Mouse (Mus musculus) splenic B cell, adult 2 months (primary cell): ENCODE measurements around the gene Mcf2l.

Source experiments
- DNase-seq: peaks from one replicate; pipeline ENCODE4 v3.0.0-alpha.2; 2011; ENCODE audit warnings: low read depth, low spot score
- H3K27me3 ChIP-seq: 2 replicates; pipeline ENCODE4 v1.6.1; 2012; ENCODE audit warnings: mild to moderate bottlenecking, low read length, moderate library complexity, mixed read lengths; ENCODE audit not compliant: control insufficient read depth, poor library complexity, insufficient read depth, severe bottlenecking
- H3K36me3 ChIP-seq: 2 replicates; pipeline ENCODE4 v1.6.1; 2012; ENCODE audit warnings: mild to moderate bottlenecking, low read length, moderate library complexity, mixed read lengths; ENCODE audit not compliant: control insufficient read depth, poor library complexity, insufficient read depth, severe bottlenecking

Gene Mcf2l

DNA sequence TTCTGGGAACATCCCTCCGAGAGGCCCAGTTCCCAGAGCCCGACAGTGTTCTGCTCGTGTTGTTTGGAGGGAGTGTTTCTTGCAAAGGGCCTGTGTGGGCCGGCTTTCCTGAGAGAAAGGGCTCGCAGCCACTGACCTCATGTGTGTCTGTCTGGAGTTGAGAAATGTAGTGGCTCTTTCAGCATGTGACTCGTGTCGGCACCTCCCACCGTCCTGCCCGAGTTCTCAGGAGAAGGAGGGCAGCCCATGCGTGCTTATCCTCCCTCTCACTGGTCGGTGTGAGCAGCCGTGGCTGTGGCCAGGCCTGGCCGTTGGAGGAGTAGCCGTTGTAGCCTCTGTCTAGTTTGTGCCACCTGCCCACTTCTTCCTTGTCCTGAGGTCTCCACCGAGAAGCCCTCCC lies 17.6 kb upstream of the Mcf2l start:
- DNase-seq = no peak
- H3K27me3 ChIP-seq = no peaks in the 10 kb centered on the region

DNA sequence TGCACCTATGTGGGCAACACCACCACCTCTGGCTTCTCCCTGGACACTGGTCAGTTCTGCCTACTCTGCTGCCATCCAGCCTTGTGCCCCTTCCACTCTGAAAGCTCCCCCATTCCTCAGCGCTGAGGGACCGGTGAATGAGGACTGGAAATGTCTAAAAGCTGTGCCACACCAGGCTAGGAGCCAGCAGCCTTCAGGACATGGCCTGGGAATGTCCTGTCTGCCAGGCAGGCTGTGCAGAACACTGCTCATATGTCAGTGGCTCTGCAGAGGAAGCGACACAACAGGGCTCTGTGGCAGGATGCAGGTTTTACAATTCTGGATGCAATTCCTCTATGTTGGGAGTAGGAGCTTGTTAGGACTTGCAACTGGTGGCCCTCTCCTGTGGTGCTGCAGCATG lies 10.5 kb upstream of the Mcf2l start:
- DNase-seq = no peak
- Histone ChIP-seq H3K36me3 (no peaks in the 10 kb centered on the region), H3K27me3 (no peaks in the 10 kb centered on the region)

More for the DNA sequence above, 17.6 kb upstream of the Mcf2l start:
- no peaks in the 10 kb centered on the region for H3K36me3 ChIP-seq

DNA sequence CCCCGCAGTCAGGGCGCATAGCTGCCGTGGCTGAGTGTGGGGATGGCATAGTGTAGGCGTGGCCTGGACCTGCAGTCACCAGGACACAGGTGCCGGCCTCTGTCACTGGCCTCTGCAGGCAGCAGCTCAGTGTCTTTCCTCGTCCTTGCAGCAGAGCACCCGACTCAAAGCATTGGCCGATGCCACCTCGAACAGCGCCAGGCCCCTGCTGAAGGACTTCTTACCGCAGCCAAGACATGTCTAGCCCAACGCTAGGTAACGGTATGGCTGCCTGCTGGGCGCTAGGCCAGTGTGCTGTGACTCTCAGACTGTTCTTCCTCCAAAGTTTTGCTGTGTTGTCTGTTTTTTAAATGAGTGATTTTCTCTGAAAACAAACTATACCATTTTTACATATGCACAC lies 10.0 kb upstream of the Mcf2l start:
- Histone ChIP-seq H3K27me3 (no peaks in the 10 kb centered on the region), H3K36me3 (no peaks in the 10 kb centered on the region)
- DNase-seq = no peak

DNA sequence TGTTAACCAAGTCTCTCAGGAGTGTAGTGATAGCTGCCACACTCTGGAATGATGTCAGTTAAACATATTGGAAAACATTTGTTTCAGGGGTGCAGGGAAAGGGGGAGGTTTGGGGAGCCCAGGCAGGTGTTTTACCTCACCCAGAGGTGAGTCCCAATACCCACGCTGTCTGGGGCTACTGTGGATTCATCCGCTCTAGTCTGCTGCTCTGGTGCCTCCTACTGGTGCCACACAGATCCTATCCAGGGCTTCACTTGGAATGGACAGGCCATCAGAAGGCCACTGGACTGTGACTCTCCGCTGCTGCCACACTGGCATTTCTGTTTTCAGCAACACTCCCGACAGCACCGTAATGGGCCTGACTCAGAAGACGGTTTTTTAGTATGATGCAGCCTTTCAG lies 7.8 kb upstream of the Mcf2l start:
- Histone ChIP-seq H3K36me3 (no peaks in the 10 kb centered on the region), H3K27me3 (no peaks in the 10 kb centered on the region)
- DNase-seq = no peak

DNA sequence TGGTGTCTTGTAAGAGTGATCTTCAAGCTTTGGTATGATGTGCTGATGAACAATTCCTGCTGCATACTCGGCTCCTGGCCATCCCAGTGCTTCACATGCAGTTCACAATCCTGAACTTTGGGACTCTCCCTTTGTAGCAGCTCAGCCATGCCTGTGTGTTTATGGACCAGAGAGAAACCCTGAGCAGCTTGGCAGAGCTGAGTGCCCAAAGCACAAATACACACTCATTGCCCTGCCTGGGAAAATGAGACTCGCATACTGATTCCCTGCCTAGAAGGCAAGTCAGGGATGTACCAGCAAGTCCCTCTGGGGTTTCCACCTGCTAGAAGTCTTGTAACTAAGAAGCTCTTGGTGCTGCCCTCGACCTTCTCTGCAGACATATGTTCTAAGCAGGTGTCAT lies 3.9 kb upstream of the Mcf2l start:
- no peaks in the 10 kb centered on the region for H3K27me3 ChIP-seq
- no peak for DNase-seq
- H3K36me3 ChIP-seq = no peaks in the 10 kb centered on the region

DNA sequence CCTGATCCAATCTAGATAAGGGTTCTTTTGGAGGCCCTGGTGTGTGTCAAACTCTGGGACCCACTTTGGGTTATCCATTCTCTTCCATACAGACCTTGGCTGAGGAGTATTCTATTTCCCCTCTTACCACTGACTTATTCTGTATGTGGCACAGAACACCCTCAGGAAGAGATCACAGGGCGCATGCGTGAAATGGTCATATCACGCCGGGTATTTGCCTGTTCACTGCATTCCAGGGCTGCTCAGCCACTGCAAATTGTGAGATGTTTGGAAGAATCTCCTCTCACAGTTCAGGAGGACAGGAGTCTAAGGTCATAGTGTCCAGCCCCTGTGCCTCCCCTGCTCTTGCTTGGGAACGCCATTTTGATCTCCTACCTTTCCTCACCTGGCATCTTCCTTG lies 3.0 kb upstream of the Mcf2l start:
- no peak for DNase-seq
- H3K27me3 ChIP-seq = no peaks in the 10 kb centered on the region

DNA sequence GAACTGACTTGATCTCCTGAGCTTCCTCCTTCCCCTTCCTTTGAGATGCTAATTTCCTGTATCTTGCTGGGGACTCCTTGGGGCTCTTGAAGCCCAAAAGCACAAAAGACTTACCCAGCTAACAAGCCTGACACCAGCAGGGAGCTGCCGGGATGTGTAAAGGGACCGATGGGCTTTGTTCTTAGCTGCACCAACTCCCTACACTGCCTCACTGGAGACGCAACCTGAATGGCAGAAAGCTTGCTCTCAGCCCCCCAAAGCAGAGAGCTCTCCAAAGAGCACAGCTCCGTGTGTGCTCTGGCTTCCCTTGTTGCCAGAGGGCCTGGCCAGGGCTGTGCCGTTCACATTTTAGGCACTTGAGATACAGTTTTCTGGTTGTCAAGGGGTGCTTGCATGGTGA lies 2.1 kb upstream of the Mcf2l start:
- Histone ChIP-seq H3K27me3 (no peaks in the 10 kb centered on the region), H3K36me3 (no peaks in the 10 kb centered on the region)
- DNase-seq = no peak

More for the DNA sequence above, 3.0 kb upstream of the Mcf2l start:
- H3K36me3 ChIP-seq = no peaks in the 10 kb centered on the region

DNA sequence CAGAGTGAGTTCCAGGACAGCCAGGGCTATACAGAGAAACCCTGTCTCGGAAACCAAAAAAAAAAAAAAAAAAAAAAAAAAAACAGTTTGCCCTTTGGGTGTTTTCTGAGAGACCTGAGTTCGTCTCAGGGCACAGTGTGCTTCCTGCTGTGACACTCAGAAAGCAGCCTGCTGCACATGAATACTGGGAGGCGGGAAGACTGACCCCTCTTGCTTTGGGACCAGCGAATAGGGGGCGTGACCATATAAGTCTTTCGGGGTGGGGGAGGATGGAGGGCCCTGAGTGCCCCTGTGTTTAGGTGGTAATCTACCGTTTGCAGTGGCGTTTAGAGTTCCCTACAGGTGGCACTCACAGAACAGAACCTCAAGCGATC lies 636 bp upstream of the Mcf2l start:
- Histone ChIP-seq H3K36me3 (no peaks in the 10 kb centered on the region), H3K27me3 (no peaks in the 10 kb centered on the region)
- DNase-seq = no peak

DNA sequence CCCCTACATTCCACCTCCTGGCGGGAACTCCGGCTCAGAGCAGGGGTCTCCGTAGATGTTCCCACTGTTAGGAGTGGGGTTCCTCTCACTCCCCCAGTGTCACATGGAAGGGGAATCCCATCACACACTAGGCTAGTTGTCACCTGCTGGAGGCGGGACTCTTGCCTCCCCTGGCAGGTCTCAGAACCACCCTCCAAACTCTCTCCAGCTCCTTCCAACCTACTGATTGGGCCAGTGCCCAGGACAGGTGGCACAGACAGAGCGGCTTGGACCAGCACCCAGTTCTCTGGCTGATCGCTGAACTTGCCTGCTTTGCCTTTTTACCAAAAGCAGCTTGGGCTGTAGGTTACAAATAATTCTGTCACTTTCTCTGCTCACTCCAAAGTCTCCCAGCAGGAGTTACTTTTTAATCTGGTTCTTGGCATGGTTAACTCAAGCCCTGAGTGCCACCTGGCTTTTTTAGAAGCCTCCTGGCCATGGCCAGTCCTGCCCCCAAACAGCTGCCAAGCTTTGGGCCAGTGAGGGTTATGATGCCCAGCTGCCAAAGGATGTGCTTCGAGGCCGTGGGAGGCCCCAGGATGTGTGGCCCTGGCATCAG lies 687 bp downstream of the Mcf2l start:
- no peak for DNase-seq
- H3K36me3 ChIP-seq = no peaks in the 10 kb centered on the region
- H3K27me3 ChIP-seq = no peaks in the 10 kb centered on the region

DNA sequence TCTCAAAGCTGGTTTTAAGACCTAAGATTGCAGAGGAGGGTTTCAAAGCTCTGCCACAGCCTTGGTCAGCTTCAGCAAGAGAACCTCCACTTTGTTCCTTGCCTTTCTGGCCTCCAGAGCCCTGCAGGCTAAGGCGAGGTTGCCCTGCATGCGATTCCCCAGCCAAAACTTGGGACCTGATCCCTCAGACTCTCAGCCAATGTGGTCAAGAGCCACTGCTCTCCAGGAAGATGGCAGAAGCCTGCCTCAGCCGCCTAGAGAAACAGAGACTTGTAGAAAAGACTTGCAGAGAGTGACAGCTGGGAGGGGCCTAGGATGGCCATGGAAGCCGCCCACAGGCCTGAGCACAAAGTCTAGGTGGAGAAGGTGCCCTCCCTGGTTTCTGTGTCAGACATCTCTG lies 1.4 kb downstream of the Mcf2l start:
- Histone ChIP-seq H3K36me3 (no peaks in the 10 kb centered on the region), H3K27me3 (no peaks in the 10 kb centered on the region)
- no peak for DNase-seq

DNA sequence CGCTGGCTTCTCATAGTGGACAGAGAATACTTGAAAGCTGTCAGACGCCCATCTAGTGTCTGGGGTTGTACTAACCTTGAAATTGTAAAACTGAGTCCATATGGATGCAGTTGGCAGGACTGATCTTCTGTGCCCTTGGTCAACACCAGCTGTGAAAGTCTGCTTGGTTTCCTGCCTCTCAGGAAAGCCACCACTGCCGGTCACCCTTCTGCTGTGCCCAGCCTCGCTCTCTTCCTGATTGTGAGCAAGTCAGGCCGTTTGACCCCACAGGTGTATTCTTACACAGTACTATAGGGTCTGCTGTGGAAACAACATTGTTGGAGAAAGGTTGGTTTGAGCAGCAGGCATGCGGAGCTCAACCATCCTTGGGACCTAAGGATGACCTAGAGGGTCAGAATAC lies 3.5 kb downstream of the Mcf2l start:
- Histone ChIP-seq H3K27me3 (no peaks in the 10 kb centered on the region), H3K36me3 (no peaks in the 10 kb centered on the region)
- DNase-seq = no peak

DNA sequence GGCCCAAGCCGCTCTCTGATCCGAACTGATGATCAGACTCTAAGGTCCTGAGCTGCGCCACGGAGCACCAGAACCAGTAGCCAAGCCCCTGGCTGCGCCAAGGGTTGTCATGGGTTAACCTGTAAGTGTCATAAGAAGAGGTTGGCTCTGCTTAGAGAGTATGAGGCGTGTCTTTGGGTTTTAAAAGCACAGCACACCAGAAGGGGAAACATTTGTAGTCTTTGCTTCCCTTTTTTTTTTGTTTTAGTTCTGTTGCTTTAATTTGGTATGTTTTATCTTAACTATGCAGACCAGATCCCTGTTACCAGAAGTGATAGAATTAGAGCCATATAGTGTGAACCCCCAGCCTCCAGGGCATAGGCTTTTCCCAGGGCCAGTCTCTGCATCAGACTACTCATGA lies 6.6 kb downstream of the Mcf2l start:
- no peaks in the 10 kb centered on the region for H3K36me3 ChIP-seq
- no peak for DNase-seq
- H3K27me3 ChIP-seq = no peaks in the 10 kb centered on the region

DNA sequence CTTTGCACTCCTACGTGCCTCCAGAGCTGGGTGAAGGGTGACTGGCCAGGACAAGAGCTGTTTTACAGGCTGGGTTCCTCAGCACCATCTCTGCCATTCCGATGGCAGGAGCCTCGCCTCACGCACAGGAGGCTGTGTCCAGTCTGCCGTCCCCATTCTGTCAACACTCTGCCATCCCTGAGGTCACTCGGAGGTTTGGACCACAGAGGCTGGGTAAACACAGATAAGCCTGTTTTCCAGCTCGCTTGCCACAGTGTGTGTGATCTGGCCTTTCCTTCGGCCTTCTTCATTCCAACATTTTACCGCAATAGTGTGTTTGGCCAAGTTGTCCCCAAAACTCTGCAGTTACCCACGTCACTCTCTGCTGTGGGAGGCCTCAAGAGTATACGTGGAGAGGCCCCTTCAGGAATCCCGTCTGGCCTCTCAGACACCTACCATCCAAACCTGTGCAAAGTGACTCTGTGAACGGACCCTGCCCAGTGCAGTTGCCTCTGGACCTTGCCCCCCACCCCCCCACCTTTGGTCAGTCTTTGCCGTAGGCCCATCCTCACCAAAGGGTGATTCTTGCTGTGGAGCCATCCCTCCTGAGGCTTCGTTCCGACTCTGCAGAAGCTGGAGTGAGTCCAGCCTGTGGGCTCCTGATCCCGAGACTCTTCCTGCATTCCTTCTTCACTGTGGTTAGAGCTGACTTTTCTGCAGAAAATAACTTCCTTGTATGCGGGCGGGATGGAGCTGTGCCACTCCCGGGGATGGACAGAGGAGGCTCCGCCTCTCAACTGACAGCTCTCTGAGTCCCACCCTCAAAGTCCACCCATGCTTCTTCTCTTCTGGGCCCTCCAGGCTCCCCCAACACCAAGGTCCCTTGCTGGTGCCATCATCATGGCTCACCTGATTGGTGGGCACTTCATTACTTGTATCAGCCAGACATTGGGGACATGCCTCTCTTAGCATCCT lies 9.7 kb downstream of the Mcf2l start:
- no peak for DNase-seq
- no peaks in the 10 kb centered on the region for H3K36me3 ChIP-seq
- no peaks in the 10 kb centered on the region for H3K27me3 ChIP-seq

DNA sequence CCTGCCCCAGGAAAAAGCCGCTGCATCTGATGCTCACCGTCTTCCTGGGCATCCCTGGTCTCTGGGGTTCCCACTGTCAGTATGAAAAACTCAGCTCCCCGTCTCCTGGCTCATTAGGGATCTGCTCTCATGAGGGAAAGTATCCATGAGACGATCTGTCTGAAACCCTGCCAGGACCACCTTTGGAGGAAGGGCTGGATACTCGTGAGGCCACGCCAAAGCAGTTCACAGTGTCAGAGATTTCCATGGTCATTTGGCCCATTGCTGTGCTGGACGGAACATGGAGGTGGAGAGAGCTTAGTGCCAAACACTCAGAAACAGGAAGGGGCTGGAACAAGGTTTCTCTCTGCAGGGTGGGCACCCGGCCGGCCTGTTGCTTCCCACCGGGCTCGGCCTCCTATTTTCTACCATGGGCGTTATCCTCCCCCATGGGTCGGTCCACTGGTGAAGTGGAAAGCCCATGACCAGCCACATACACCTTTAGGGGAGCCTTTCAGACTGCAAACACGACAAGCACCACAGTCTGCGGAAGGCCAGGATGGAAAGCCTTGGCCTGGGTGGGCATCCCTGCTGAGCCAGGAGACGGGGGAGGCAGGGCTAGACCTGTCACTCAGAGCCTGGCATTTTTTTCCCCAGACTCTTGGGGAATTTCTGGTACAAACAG lies 14.3 kb downstream of the Mcf2l start:
- H3K27me3 ChIP-seq = no peaks in the 10 kb centered on the region
- no peak for DNase-seq
- H3K36me3 ChIP-seq = no peaks in the 10 kb centered on the region

DNA sequence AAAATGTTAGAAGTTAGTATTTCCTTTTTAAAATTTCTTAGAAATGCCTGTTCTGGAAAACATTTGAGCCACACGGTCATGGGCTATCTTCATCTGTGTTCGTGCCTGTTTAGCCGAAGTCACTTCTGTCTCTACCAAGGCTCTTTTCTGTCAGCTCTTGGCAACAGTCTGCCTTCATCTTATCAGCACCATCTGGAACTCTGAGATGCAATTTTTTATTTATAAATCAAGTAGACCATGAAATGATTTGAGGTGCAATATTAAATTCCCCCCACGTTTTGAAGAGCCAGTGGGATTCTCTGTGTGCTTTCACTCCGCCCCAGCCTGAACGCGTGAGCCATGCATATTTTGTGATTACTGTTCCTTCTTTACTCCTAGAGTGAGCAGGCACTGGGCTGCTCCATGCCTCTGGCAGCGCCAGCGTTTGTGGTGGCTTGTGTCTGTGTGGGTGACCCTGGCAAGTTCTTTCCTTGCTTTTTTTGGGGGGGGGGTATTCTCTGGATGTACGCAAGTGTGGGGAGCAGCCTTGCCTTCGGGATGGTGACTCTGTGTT lies 15.5 kb downstream of the Mcf2l start:
- no peaks in the 10 kb centered on the region for H3K36me3 ChIP-seq
- no peak for DNase-seq

More for the DNA sequence above, 15.5 kb downstream of the Mcf2l start:
- H3K27me3 ChIP-seq = no peaks in the 10 kb centered on the region
